Mouse (Mus musculus) hindbrain, embryonic 11.5 days (tissue): ENCODE measurements around the gene Sox9. TPM values are rescaled to one million over a fixed set of nuclear protein-coding genes. Genes with fewer than 3 reads are reported as not detected.

Experiments
- ATAC-seq: fragments of 200-750 bp; cut with Nextera tagmentation; 2 replicates; pipeline ENCODE4 v1.8.0; 2017; ENCODE audit warnings: mild to moderate bottlenecking, moderate TSS enrichment, moderate library complexity; ENCODE audit not compliant: low FRiP score
- DNase-seq: peaks from one replicate; pipeline ENCODE4 v3.0.0-alpha.2; 2015; ENCODE audit warnings: low spot score
- H3K27ac ChIP-seq: fragments of 300-500 bp; sonication (generic); 2 replicates; pipeline ENCODE4 v1.5.1; 2014; ENCODE audit warnings: mild to moderate bottlenecking, low read depth, low read length
- H3K27me3 ChIP-seq: fragments of 300-500 bp; sonication (generic); 2 replicates; pipeline ENCODE4 v1.6.1; 2014; ENCODE audit warnings: mild to moderate bottlenecking, low read length, moderate library complexity, mixed read lengths; ENCODE audit not compliant: control insufficient read depth, insufficient read depth
- H3K36me3 ChIP-seq: fragments of 300-500 bp; sonication (generic); 2 replicates; pipeline ENCODE4 v1.6.1; 2014; ENCODE audit warnings: mild to moderate bottlenecking, low read length, moderate library complexity, mixed read lengths; ENCODE audit not compliant: control insufficient read depth, insufficient read depth
- H3K4me1 ChIP-seq: fragments of 300-500 bp; sonication (generic); replicated peaks from 2 replicates; pipeline ENCODE4 v1.6.1; 2014; ENCODE audit warnings: low read length, mixed read lengths; ENCODE audit not compliant: control insufficient read depth, insufficient read depth
- H3K4me2 ChIP-seq: fragments of 300-500 bp; sonication (generic); replicated peaks from 2 replicates; pipeline ENCODE4 v1.6.1; 2014; ENCODE audit warnings: mild to moderate bottlenecking, low read depth, low read length
- H3K4me3 ChIP-seq: fragments of 300-500 bp; sonication (generic); 2 replicates; pipeline ENCODE4 v1.5.1; 2014; ENCODE audit warnings: low read depth, low read length
- H3K9ac ChIP-seq: fragments of 300-500 bp; sonication (generic); 2 replicates; pipeline ENCODE4 v1.6.1; 2014; ENCODE audit warnings: low read depth, low read length
- H3K9me3 ChIP-seq: fragments of 300-500 bp; sonication (generic); 2 replicates; pipeline ENCODE4 v1.6.1; 2016; ENCODE audit warnings: low read length; ENCODE audit not compliant: control insufficient read depth
- WGBS: fragments of 180-500 bp; shearing (Covaris S2); extraction: QIAGEN DNeasy Blood & Tissue Kit; methylation state at CpG from one replicate; pipeline ENCODE4 v1.1.7; 2014; 5-methylcytosine and 5-hydroxymethylcytosine counted together
- polyA plus RNA-seq: library from polyadenylated mRNA; unstranded; fragments of >200 nt; fragmentation: Nextera tagmentation; extraction: Ambion mirVana; gene quantifications from 2 replicates; pipeline ENCODE4 v1.2.1, GENCODE M21; 2014

Gene Sox9
- polyA plus RNA-seq, 1 experiment from 2014 or later, result 127 TPM

- Histone ChIP-seq H3K4me3 (peak overlapping the region; percentile 87), H3K9me3 (no peaks in the 10 kb centered on the region), H3K27ac (no peak overlapping the region), H3K36me3 (no peaks in the 10 kb centered on the region), H3K27me3 (no peaks in the 10 kb centered on the region), H3K4me1 (peaks cover 8% of the 10 kb centered on the region), H3K4me2 (peak overlapping the region; percentile 93), H3K9ac (peak overlapping the region; percentile 91)
- ATAC-seq, result no peak
- 11% methylated on average over 8 of the region's 8 CpGs for WGBS
- DNase-seq, result peak; percentile 49
These were observed 3.6 kb downstream of the Sox9 start for GRCm38 (mm10) chr11:112785581-112785980.

- ATAC-seq (no peak), DNase-seq (peak; percentile 41)
- H3K9ac ChIP-seq, result peak overlapping the region; percentile 46; the same call in 1 of the 2 replicates
- peak overlapping the region; percentile 39 for H3K4me2 ChIP-seq
- no peaks in the 10 kb centered on the region for H3K27me3 ChIP-seq
- no peak overlapping the region for H3K27ac ChIP-seq
- peaks cover 8% of the 10 kb centered on the region for H3K4me1 ChIP-seq
- H3K36me3 ChIP-seq, result no peaks in the 10 kb centered on the region
- 54% methylated on average over 4 of the region's 4 CpGs for WGBS
- H3K4me3 ChIP-seq, result peak overlapping the region; percentile 28; the same call in 1 of the 2 replicates
- H3K9me3 ChIP-seq, result no peaks in the 10 kb centered on the region
These were observed 4.4 kb downstream of the Sox9 start for GRCm38 (mm10) chr11:112786427-112786826.

- Histone ChIP-seq H3K9me3 (no peaks in the 10 kb centered on the region), H3K36me3 (no peaks in the 10 kb centered on the region), H3K4me3 (no peak overlapping the region), H3K4me1 (peaks cover 8% of the 10 kb centered on the region; the same call in 1 of the 2 replicates), H3K9ac (no peak overlapping the region), H3K4me2 (no peak overlapping the region), H3K27ac (no peak overlapping the region), H3K27me3 (no peaks in the 10 kb centered on the region)
- ATAC-seq, result no peak
- peak; percentile 19 for DNase-seq
- WGBS, result 17% methylated on average over 13 of the region's 13 CpGs
These were observed 6.3 kb downstream of the Sox9 start for GRCm38 (mm10) chr11:112788296-112788695.

DNA sequence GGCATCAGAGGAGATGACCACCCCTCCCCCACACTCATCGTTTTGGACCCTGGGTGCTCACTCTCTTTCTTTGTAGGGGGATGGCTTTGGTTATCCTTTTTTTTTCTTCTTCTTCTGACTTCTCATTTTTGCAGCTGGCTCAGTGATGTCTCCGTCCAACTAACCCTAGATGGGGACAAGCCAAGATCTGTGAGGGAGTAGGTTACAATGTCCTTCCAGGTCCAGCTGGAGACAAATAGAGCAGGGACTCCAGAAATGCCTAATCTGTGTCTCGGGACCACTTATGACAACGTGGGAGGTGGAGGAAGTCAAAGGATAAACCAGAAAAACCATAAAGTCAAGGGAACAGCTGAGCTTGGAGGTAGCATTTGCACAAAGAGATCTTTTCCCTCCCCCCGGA is 14.4 kb downstream of the Sox9 start:
- H3K4me1 ChIP-seq, result peaks cover 3% of the 10 kb centered on the region; the same call in 1 of the 2 replicates
- no peak overlapping the region for H3K4me2 ChIP-seq
- ATAC-seq (no peak), DNase-seq (no peak)
- no peak overlapping the region for H3K4me3 ChIP-seq
- H3K9ac ChIP-seq, result no peak overlapping the region
- no peaks in the 10 kb centered on the region for H3K36me3 ChIP-seq
- WGBS, result 75% methylated on average over 5 of the region's 5 CpGs
- H3K27me3 ChIP-seq, result no peaks in the 10 kb centered on the region
- H3K9me3 ChIP-seq, result no peaks in the 10 kb centered on the region
- no peak overlapping the region for H3K27ac ChIP-seq

GRCm38 (mm10) chr11:112798831-112799382 is 16.9 kb downstream of the Sox9 start:
- WGBS, result 55% methylated on average over 13 of the region's 13 CpGs
- Histone ChIP-seq H3K4me3 (no peak overlapping the region), H3K4me1 (peaks cover 3% of the 10 kb centered on the region; the same call in 1 of the 2 replicates), H3K36me3 (no peaks in the 10 kb centered on the region), H3K4me2 (no peak overlapping the region), H3K27me3 (no peaks in the 10 kb centered on the region), H3K9ac (no peak overlapping the region), H3K9me3 (no peaks in the 10 kb centered on the region), H3K27ac (no peak overlapping the region)
- ATAC-seq (no peak), DNase-seq (peak; percentile 21)

DNA sequence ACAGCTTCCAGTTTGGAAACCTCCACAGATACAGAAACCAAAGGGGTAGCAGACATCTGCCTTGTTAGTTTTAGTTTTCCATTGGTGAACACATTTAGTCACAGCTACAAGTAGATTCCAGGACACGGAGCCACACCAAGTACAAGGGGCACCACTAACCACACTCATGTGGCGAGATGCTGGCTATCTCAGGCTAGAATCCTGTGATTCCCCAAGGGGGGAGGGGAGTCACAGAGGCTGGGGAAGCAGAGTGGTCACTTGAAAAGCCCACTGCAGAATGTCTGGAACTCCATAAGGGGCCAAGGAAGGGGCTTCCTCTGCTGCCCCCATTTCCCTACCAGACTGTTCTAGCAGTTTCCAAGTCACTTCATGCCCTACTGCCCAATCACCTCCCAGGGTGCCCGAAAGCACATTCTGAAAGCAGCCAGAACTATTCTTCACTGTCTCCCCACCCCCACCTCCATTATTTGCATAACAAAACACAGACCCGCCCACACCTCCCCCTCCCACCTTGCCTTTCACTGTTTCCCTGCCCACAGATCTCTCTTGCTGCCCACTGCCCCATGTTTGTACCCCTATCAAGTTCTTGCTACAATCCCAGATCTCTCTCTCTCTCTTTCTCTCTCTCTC is 19.3 kb downstream of the Sox9 start:
- Histone ChIP-seq H3K4me2 (no peak overlapping the region), H3K4me1 (peaks cover 3% of the 10 kb centered on the region; the same call in 1 of the 2 replicates), H3K9me3 (no peaks in the 10 kb centered on the region), H3K27me3 (no peaks in the 10 kb centered on the region), H3K36me3 (no peaks in the 10 kb centered on the region), H3K27ac (no peak overlapping the region), H3K4me3 (no peak overlapping the region), H3K9ac (no peak overlapping the region)
- ATAC-seq (peak; percentile 82), DNase-seq (peak; percentile 64)
- WGBS, result 30% methylated on average over 4 of the region's 4 CpGs

DNA sequence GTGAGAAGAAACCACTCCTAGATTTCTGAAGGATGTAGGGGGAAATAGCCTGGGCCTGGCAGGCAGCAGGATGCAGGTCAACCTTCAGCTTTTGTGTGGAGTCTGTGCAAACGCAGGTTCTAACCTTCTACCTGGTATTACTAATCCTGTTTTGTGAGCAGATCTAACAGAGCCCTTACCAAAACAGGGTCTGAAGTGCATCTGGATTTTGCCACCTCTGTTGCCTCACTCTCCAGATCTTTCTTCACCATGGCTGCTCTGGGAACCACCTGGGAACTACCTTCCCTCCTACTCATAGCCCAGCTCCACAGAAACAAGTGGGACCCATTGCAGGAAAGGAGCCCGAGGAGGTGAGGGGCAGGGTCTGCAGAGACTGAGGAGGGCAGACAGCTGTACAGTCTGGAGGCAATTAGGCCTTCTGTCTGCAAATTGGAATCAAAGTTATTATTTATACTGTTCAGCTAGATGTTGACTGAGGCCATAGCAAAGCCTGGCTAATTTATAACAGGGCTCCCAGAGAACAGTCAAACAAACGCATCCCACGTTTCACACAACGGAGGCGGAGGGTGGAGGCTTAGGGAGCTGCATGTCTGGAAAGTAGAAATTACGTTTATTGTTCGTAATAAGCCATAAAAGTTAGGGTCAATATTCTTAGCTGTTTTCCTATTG is 25.9 kb downstream of the Sox9 start:
- H3K9ac ChIP-seq, result no peak overlapping the region
- DNase-seq, result no peak
- no peak overlapping the region for H3K27ac ChIP-seq
- H3K4me3 ChIP-seq, result no peak overlapping the region
- H3K36me3 ChIP-seq, result no peaks in the 10 kb centered on the region
- no peak for ATAC-seq
- no peak overlapping the region for H3K4me2 ChIP-seq
- H3K4me1 ChIP-seq, result peaks cover 13% of the 10 kb centered on the region
- 0 out of 2 replicates have a peak, but pooled peaks cover 2% of the 10 kb centered on the region for H3K27me3 ChIP-seq
- no peaks in the 10 kb centered on the region for H3K9me3 ChIP-seq
- WGBS, result 71% methylated on average over 8 of the region's 8 CpGs

DNA sequence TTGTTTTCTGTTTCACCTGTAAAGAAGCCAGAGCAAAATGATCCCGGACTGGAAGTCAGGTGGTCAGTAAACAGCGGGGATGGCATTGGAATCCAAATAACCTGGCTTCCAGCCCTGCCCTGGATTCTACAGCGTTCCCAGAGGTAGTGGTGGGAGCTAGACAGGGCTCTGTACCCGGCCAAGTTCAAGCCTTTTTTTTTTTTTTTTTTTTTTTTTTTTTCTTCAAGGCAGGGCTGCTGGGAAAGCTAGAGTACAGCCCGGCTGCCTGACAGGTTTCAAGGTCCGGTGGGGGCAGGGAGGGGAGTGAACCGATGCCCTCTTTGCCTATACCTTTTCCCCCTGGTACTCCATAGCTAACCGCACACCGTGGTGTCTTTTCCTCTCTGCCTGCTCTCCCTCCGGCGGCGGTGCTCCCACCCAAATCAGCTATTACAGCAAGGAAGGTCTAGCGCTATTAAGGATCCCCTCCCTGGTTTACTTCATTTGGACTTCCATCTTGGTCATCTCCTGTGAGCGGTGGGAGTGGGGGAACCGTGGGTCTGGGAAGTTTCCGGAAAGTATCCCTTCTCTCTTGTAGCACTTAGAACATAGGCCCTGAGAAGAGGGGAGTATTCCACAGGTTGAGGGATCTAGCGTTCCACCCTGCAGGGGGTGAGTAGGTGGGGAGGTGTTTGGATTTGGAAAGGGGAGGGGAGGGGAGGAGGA is 28.6 kb downstream of the Sox9 start:
- DNase-seq (no peak), ATAC-seq (peak; percentile 53)
- Histone ChIP-seq H3K9me3 (no peaks in the 10 kb centered on the region), H3K4me2 (peak overlapping the region; percentile 41), H3K27ac (peak overlapping the region; percentile 60), H3K4me1 (peaks cover 17% of the 10 kb centered on the region), H3K9ac (no peak overlapping the region), H3K27me3 (0 out of 2 replicates have a peak, but pooled peaks cover 2% of the 10 kb centered on the region), H3K36me3 (no peaks in the 10 kb centered on the region), H3K4me3 (peak overlapping the region; percentile 16; the same call in 1 of the 2 replicates)
- WGBS, result 2% methylated on average over 17 of the region's 17 CpGs
